Mouse (Mus musculus): ENCODE measurements at regions not wholly inside any gene's neighbourhood (a gene's known extent, or its start where the extent isn't known, plus 50 kb on each side); places are given as distances from the start of the nearest gene placed in this dataset.
"Not testable (repeated sequence)": the region's sequence is repeated elsewhere in the genome, so short reads cannot be mapped to it uniquely, and the experiment has no call there.

- in situ Hi-C loops (cut with MboI, MseI) = not testable (repeated sequence)
Measured at GRCm38 (mm10) chr6:22444856-22445255, 88.8 kb upstream of the Fam3c start.

GRCm38 (mm10) chr6:22444220-22444619 is 88.2 kb upstream of the Fam3c start:
- in situ Hi-C loops (cut with MboI, MseI) = no loop called here

- in situ Hi-C loops (cut with MboI, MseI) = no loop called here
Measured at GRCm38 (mm10) chr6:22443573-22443972, 87.5 kb upstream of the Fam3c start.

- in situ Hi-C loops (cut with MboI, MseI) = no loop called here
Measured at GRCm38 (mm10) chr6:22443170-22443569, 87.1 kb upstream of the Fam3c start.

GRCm38 (mm10) chr6:22442591-22442990 is 86.5 kb upstream of the Fam3c start:
- in situ Hi-C loops (cut with MboI, MseI) = no loop called here

GRCm38 (mm10) chr6:22439871-22440270 is 83.8 kb upstream of the Fam3c start:
- in situ Hi-C loops (cut with MboI, MseI) = no loop called here

- in situ Hi-C loops (cut with MboI, MseI) = no loop called here
Measured at GRCm38 (mm10) chr6:22429026-22429425, 73.0 kb upstream of the Fam3c start.

- in situ Hi-C loops (cut with MboI, MseI) = loop anchor here (25.0 kb wide), 1 partner anchor 1863 kb away; no protein-coding TSS in a partner anchor
Measured at GRCm38 (mm10) chr6:22424161-22424807, 68.2 kb upstream of the Fam3c start.

GRCm38 (mm10) chr6:22423070-22423980 is 67.3 kb upstream of the Fam3c start:
- in situ Hi-C loops (cut with MboI, MseI) = loop anchor here (25.0 kb wide), 1 partner anchor 1864 kb away; no protein-coding TSS in a partner anchor

GRCm38 (mm10) chr6:22421551-22421950 is 65.5 kb upstream of the Fam3c start:
- in situ Hi-C loops (cut with MboI, MseI) = loop anchor here (25.0 kb wide), 1 partner anchor 1866 kb away; no protein-coding TSS in a partner anchor

GRCm38 (mm10) chr6:22418279-22418678 is 62.2 kb upstream of the Fam3c start:
- in situ Hi-C loops (cut with MboI, MseI) = loop anchor here (25.0 kb wide), 1 partner anchor 1869 kb away; no protein-coding TSS in a partner anchor

GRCm38 (mm10) chr6:22417189-22417588 is 61.1 kb upstream of the Fam3c start:
- in situ Hi-C loops (cut with MboI, MseI) = loop anchor here (25.0 kb wide), 1 partner anchor 1870 kb away; no protein-coding TSS in a partner anchor

GRCm38 (mm10) chr6:22411796-22412195 is 55.8 kb upstream of the Fam3c start:
- in situ Hi-C loops (cut with MboI, MseI) = loop anchor here (5.0 to 25.0 kb wide), 2 partner anchors 54 to 1876 kb away; partner anchors contain the start of gene Fam3c

- in situ Hi-C loops (cut with MboI, MseI) = loop anchor here (25.0 kb wide), 1 partner anchor 1878 kb away; no protein-coding TSS in a partner anchor
Measured at GRCm38 (mm10) chr6:22408808-22409589, 53.0 kb upstream of the Fam3c start.

Data from regulatory T cell (primary cell).